Mouse (Mus musculus): ENCODE measurements at regions not wholly inside any gene's neighbourhood (a gene's known extent, or its start where the extent isn't known, plus 50 kb on each side); places are given as distances from the start of the nearest gene placed in this dataset.

- DNase-seq (ENCODE audit: inconsistent ontology term) = no peak
Observed at GRCm38 (mm10) chr9:41697160-41697559, 426.9 kb downstream of the Sorl1 start.

DNA sequence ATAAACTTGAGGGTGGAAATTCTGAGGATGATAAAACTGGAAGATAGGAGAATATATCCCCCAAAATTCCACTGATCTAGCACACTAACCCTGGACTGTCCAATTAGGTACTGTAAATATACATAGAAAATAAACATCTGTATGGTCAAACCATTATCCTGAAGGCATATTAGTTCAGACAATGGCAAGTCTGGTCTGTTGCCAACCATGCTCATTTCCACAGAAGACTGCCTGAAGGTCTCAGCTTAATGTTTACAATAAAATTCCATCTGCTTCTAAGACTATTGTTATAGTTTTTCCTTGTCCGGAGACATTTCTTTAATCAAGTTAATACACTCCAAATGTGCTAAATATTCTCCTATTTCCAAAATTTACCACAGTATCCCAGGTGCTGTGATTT is 441.2 kb downstream of the Sorl1 start:
- no peak for DNase-seq (ENCODE audit: inconsistent ontology term)

GRCm38 (mm10) chr9:41675656-41676055 is 448.4 kb downstream of the Sorl1 start:
- no peak for DNase-seq (ENCODE audit: inconsistent ontology term)

GRCm38 (mm10) chr9:41672958-41673357 is 451.1 kb downstream of the Sorl1 start:
- no peak for DNase-seq (ENCODE audit: inconsistent ontology term)

- no peak for DNase-seq (ENCODE audit: inconsistent ontology term)
Observed at GRCm38 (mm10) chr9:41668741-41669140, 455.4 kb downstream of the Sorl1 start.

- DNase-seq (ENCODE audit: inconsistent ontology term) = peak; percentile 22
Observed at GRCm38 (mm10) chr9:41665000-41665685, 459.0 kb downstream of the Sorl1 start.

GRCm38 (mm10) chr9:41660576-41660975 is 463.5 kb downstream of the Sorl1 start:
- no peak for DNase-seq (ENCODE audit: inconsistent ontology term)

DNA sequence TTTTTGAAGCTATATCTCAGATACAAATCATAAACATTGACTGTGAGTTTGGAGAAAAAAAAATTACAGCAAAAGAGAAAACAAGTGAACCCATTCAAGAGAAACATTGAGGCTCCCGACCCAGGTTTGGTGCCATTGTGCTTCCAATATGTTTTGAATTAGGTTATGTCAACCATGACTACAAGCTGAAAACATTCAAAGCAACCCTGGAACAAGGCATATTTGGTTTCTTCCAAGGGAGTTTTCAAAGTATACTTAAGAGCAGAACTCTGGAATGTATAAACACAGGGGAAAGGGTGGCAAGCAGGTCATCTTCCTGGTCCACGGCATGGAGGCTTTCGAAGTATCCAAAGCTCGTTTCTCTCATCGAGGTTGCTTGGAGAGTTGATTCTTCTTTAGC is 464.1 kb downstream of the Sorl1 start:
- DNase-seq (ENCODE audit: inconsistent ontology term) = no peak

DNA sequence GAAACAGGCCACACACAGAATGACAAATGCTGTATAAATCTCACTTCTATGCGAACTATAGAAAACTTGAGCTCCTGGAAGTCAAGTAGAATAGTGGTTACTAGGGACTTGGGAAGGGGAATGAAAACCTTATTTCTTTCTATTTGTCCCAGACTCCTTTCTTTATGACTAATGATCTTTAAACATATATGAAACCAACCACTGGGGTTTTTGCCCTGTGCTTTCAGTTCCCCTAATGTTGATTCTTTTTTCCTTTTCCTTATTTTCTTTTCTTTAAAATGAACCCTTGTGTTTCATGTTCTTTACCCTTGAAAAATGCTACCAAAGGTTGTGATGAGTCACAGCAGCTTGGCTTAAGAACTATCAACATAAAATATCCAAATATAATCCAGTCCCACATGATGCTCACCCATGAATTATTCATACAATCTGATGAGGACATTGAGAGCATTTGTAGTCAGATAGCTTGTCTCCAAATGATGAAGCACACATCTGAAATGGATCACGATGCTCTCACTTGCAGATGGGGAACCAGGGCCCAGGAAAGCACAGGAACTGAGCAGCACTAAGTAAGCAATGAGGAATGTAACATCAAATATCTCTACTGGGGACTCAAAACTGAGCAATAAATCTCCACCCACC is 470.2 kb upstream of the Ubash3b start:
- DNase-seq (ENCODE audit: inconsistent ontology term) = no peak

DNA sequence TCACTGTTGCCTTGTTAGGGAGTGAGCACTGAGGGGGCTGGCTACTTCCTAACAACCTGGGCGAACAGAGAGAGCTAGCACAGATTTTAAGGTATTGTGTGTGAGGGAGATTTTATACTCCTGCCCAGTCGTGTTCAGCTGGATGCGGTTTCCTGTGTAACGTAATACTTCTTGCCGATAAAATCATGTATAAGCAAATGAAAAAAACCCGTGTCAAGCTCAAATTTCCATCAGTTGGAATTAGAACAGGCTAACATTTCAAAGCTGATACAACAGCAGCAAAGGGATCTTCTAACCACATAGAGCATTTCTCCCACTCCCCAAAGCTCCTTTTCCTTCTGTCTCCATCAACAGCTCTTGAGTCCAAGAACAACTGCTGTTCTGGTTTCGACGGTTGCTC is 459.8 kb upstream of the Ubash3b start:
- no peak for DNase-seq (ENCODE audit: inconsistent ontology term)

GRCm38 (mm10) chr9:41614002-41614401 is 452.5 kb upstream of the Ubash3b start:
- no peak for DNase-seq (ENCODE audit: inconsistent ontology term)

GRCm38 (mm10) chr9:41612802-41613550 is 451.5 kb upstream of the Ubash3b start:
- no peak for DNase-seq (ENCODE audit: inconsistent ontology term)

GRCm38 (mm10) chr9:41612452-41612795 is 450.9 kb upstream of the Ubash3b start:
- no peak for DNase-seq (ENCODE audit: inconsistent ontology term)

DNA sequence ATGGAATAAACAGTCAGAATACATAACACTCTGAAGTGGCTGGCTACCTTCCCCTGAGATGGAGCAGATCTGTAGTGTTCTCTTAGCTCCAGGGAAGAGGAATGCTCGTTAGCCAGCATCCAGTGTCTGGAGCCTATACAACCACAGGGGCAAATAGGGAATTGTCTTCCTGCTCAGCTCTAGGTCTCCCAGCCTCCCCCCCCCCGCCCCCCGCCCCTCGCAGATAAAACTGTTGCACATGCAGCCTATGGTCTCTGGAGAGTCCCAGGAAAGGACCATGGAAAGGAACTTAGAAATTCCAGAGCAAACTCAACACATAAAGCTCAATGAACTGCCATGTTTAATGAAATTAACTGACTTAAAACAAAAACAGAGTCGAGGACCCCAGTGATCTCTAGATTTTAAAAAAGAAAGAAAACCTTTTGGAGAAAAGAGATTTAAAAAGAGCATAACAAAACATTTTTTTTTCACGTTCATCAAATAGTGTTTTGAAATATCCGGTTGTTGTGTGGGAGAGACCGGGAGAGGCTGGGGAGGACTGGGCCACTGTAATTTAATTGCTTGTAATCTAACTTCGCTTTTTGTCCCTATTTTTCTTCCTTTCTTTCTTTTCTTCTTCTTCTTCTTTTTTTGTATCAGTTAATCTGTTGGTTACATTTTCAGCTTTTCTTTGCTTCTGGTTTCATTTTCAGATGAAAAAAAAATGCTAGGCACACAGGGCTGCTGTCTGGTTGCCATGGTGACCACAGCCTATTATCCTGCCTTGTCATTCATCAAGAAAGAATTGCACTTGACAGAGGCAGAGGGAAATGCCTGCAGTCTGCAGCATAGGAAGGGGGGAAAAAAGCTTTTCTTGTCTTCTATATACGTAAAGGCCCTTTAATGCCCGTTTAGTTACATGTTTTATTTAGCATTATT is 450.3 kb upstream of the Ubash3b start:
- DNase-seq (ENCODE audit: inconsistent ontology term) = peak; percentile 85

- DNase-seq (ENCODE audit: inconsistent ontology term) = no peak
Observed at GRCm38 (mm10) chr9:41610347-41610746, 448.9 kb upstream of the Ubash3b start.

DNA sequence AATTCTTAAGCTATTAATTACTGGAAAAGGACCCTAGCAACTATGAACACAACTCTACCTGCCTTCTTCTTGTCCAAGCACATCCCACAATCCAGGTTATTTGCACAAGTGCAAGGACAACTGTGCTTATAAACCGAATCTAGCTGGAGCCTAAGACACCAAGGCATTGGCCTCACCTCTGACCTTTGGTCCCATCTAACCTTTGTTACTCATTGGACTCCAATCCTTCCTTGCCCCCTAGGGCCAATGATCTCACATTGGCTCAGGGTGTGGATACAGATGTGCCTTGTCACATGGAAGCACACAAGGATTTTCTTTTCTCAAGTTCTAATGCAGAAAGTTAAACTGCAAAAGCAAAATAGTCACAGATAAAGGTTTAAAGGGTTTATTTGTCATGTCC is 444.6 kb upstream of the Ubash3b start:
- DNase-seq (ENCODE audit: inconsistent ontology term) = no peak

GRCm38 (mm10) chr9:41604916-41605315 is 443.4 kb upstream of the Ubash3b start:
- DNase-seq (ENCODE audit: inconsistent ontology term) = no peak

DNA sequence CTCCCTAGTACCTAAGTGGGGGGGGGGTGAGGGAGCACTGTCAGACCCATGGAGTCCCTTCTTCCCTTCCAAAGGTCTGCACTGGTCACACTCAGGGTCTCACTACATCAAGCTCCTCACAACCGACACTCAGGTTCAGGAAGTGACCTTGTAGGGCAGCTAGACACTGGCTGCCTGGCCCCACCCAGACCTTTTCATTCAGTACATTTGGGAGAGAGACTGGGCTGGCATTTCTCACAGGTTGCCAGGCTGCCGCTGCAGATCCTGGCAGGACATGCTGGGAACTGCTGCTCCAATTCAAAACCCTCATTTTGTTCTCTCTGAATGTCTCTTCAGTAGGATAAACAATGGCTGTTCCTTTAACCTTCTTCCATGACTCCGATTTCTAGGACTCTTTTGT is 439.3 kb upstream of the Ubash3b start:
- DNase-seq (ENCODE audit: inconsistent ontology term) = peak; percentile 51

DNA sequence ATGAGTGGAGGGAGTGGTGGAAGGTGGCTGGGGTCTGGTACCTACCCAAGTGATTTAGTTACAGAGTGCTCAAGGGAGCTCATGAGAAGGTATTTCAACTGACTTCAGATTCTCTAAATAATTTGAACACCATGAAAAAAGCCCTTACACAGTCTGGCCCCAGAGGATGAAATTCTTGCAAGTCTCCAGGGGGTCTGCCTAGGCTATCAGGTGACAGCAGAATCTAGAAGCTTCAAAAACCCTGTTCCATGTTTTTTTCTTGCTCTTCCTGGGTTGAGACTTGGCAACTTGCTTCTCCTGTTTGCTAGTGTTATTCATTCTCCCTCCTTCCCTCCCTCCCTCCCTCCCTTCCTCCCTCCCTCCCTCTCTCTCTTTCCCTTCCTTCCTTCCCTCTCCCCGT is 438.4 kb upstream of the Ubash3b start:
- no peak for DNase-seq (ENCODE audit: inconsistent ontology term)

DNA sequence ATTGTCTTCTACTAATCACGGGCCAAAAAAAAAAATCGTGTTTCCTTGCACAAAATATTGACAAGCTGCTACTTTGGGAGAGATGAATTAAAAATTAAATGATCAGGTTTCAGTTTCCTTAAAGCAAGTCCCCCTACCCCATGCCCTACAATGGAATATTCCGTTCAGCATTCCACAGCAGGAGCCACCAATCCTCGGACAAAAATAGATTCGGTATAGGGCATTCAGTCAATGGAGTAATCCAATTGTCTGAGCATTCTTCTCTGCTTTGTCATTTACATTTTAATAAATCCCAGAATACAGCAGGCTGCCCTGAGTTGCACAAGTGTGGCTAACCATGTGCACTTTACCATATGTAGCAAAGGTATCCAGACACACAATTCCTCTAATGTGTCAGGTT is 434.3 kb upstream of the Ubash3b start:
- peak; percentile 89 for DNase-seq (ENCODE audit: inconsistent ontology term)

DNA sequence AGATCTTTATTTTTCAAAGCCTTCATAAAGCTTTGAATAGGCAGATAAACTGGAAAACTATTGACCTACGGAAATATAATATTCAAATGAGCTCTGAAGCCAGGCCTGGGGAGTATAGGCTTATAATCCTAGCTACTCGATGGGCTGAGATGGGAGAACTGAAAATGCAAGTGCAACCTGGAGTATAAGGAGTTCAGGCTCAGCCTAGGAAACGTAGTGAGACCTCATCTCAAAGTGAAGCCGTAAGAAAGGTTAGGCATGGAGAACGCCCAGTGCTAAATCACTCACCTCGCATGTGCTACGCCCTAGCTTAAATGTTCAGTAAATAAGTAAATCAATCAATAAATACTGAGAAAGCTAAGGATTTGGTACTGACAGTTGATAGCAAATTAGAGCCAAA is 432.5 kb upstream of the Ubash3b start:
- DNase-seq (ENCODE audit: inconsistent ontology term) = no peak

Measured in Muller cell, postnatal 12 days (primary cell).